Mouse (Mus musculus) urinary bladder, postnatal 36 days (tissue): Measurements from ENCODE around the gene Marcks.
A peak's percentile ranks its signal among the peaks of the same experiment; 100 is the strongest.
"Not testable (repeated sequence)": the region's sequence is repeated elsewhere in the genome, so short reads cannot be mapped to it uniquely, and the experiment has no call there.

Experiments used
- DNase-seq, 2 experiments: peaks; one replicate each; pipeline ENCODE4 v3.0.0; 2022; ENCODE audit warnings: low spot score in 2 of 2, mixed read lengths in 1 of 2

Marcks gene

GRCm38 (mm10) chr10:37135951-37136751, 2.6 kb downstream of the Marcks start:
- peak; percentile 26 to 49 for DNase-seq

- DNase-seq: no peak
Measured at GRCm38 (mm10) chr10:37133876-37134708, 4.6 kb downstream of the Marcks start.

GRCm38 (mm10) chr10:37132671-37133070, 6.0 kb downstream of the Marcks start:
- DNase-seq: no peak

GRCm38 (mm10) chr10:37129652-37130051, 9.1 kb downstream of the Marcks start:
- DNase-seq: no peak

DNA sequence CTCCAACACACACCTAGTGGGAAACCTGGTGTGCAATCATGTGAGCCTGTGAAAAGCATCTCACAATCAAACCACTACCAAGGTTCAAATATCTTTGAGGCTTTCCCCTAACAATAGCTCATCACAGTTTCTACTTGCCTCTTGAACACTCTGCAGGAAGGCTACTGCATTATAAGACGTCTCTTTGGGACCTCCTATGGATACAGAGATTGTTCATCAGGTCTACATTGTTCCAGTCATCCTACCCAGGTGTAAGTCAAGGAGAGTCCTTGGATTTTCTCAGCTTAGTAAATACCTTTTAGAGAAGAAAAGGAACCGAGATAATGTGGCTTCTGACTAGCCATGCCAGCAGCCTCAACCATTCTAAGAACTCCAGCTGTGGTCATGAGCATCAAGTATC, 23.4 kb downstream of the Marcks start:
- no peak for DNase-seq

GRCm38 (mm10) chr10:37112812-37113211, 25.9 kb downstream of the Marcks start:
- no peak for DNase-seq

DNA sequence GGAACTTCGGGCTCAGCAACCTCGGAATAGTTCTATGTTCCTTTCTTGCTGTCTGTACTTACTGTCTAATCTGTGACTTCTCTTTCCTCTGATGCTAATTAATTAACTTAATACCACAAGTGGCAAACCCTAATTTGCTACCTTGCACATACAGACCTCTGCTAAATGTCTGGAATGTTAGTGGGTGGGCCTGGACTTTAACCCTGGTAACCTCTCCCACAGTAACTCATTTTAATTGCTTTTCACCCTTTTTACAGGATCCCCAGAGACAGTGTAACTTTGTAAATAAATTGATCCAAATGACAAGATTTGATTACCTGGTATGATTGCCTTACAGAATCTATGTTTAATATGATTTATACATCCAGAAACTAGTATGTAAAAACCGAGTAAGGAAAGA, 26.4 kb downstream of the Marcks start:
- no peak for DNase-seq

GRCm38 (mm10) chr10:37111432-37111831, 27.3 kb downstream of the Marcks start:
- no peak for DNase-seq

DNA sequence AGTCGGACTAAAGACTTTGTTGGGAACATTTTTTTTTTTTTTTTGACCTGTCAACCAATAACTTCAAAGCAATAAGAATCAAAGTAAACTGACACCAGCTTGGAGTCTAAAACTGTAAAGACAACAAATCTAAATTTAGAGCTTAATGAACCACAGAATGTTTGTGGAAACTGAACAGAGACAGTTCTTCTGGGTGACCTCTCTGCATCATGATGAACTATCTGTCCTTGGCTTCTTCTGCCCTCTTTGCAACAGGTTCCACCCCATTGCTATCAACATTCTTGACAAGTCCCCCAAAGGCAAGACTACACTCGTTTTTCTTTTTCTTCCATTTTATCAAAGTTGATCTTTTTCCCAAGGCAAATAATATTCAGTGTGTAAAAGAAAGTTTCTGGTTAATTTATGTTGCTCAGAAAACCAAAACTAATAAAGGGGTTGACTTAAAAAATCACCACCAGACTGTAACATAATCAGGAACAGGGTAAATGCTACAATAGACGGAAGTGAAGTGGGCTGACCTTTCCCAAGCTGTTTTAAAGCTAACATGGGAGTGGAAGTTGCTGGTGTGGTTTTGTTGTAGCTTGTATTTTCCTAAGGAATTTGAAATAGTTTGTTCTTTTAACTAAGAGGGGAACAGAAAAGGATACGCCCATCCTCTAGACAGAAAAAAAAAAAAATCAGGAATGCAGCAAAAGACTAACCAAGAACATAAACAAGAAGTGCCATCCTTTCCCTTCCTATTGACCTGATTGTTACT, 31.7 kb downstream of the Marcks start:
- DNase-seq: no peak

DNA sequence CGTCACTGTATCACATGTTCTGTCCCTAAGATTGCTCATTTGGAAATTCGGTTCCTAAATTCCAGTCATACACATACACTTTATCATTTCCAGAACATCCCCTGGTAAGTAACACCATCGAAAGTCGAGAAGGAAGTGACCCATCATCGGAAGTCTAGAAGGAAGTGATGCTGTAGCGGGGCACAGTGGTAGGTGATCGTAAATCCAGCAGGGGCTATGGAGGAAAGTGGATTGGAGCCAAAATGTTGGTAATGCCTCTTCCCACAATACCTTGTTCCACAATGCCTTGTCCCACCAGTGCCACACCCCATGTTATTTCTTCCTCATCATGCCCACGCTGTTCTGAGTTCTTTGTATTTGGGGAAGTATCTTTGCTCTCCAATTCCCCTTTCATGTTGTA, 32.4 kb downstream of the Marcks start:
- DNase-seq: no peak

DNA sequence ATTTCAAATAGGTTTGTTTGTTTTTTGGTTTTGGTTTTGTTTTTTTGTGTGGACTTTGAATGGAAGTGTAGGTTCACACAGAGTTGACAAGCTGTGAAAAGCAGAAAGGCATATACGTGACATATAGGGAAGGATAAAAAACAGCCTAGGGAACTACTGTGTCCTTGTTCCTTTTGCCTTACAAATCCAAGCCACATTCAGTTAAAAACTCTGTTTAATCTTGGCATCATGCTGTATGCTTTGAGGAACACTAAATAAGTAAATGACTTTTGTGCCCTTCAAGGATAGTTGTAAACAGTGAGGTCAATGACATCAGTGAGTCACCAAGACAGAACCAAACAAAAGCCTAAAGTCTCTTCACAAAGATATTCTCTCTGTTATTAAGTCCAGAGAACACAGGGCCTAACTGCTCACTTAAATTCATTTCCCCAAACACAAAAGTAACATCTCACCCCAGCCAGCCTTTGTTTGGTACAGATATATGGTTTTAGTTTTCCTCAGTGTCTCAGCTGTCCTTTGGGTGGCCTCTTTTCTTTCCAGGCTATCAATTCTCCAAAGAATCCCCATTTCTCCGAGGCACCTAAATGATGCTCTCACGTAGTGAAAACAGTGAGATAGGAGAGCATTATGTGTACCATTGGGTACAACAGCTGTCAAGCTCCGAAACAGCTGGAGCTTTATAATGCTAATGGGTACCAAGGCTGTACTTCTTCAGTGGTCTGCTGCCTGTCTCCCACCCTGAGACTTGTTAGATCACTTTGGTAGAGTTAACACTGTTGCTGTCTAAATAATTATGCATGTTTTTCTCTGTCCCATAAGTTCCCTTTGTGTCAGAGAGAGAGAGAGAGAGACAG, 36.3 kb downstream of the Marcks start:
- no peak for DNase-seq

DNA sequence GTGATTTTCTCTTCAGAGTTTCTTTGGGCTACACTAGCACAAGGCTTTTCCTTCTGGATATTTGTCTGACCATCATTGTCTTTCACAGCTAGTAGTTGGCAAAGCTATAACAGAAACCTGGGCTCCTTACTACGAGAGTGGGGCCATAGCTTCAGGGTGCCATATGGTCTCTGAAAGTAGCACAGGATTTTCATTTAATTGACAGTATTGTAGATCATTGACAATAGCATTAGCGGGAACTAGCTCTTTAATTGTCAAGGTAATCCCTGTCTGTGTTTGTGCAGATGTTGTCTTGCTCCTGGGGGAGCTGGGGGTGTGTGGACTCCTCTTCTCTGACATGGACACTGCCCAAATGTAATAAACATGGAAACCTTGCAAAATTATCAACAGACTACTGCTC, 37.0 kb downstream of the Marcks start:
- no peak for DNase-seq

DNA sequence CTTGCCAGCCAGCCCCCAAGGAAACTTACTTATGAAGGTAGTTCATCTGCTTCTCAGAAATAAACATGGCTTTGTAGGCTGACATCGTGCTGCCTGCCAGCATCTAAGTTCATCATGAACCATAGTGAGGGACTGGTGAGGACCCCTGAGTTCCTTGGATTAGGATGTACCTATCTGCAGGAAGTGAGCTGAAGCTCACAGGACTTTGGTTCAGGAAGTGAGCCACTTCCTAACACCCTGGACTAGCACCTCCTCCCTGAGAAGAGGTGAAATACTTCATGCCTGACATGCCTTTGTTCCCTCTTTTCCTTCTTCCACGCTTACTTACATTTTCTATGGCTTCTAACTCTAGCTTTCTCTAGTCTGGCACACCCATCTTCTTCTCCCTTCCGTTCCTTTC, 42.2 kb downstream of the Marcks start:
- DNase-seq: no peak

- no peak for DNase-seq
Measured at GRCm38 (mm10) chr10:37095803-37096202, 42.9 kb downstream of the Marcks start.

- no peak for DNase-seq
Measured at GRCm38 (mm10) chr10:37093306-37093705, 45.4 kb downstream of the Marcks start.

GRCm38 (mm10) chr10:37090411-37090810, 48.3 kb downstream of the Marcks start:
- no peak for DNase-seq

DNA sequence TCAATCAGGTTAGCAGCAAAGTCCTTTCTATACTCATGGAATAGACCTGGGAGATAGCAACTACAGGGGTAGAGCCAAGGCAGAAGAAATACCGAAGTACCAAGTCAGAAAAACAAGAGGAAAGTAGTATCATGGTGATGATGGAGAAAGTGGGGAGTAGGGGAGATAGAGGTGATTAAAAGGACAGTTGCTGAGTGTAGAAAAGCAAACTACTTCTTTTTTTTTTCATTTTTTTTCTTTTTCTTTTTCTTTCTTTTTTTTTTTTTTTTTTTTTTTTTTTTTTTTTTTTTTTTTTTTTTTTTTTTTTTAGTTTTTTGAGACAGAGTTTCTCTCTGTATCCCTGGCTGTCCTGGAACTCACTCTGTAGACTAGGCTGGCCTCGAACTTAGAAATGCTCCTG, 54.6 kb downstream of the Marcks start:
- DNase-seq: not testable (repeated sequence)
